Mouse (Mus musculus) neural tube, embryonic 14.5 days (tissue): ENCODE measurements around the gene Ahdc1. TPM values are rescaled to one million over a fixed set of nuclear protein-coding genes. Genes with fewer than 3 reads are reported as not detected.
A peak's percentile ranks its signal among the peaks of the same experiment; 100 is the strongest.

ENCODE experiments used
- ATAC-seq: fragments of 200-750 bp; cut with Nextera tagmentation; 2 replicates; pipeline ENCODE4 v1.8.0; 2017; ENCODE audit warnings: low read depth, mild to moderate bottlenecking, moderate TSS enrichment, moderate library complexity
- H3K27ac ChIP-seq: fragments of 300-500 bp; sonication (generic); 2 replicates; pipeline ENCODE4 v1.5.1; 2014; ENCODE audit warnings: low read depth, mild to moderate bottlenecking, control low read depth, low read length, moderate library complexity, mixed read lengths
- H3K27me3 ChIP-seq: fragments of 300-500 bp; sonication (generic); 2 replicates; pipeline ENCODE4 v1.6.1; 2014; ENCODE audit warnings: low read length; ENCODE audit not compliant: control insufficient read depth, insufficient read depth
- H3K36me3 ChIP-seq: fragments of 300-500 bp; sonication (generic); 2 replicates; pipeline ENCODE4 v1.6.1; 2014; ENCODE audit warnings: low read length, mixed read lengths; ENCODE audit not compliant: control insufficient read depth, insufficient read depth
- H3K4me1 ChIP-seq: fragments of 300-500 bp; sonication (generic); 2 replicates; pipeline ENCODE4 v1.6.1; 2014; ENCODE audit warnings: low read length; ENCODE audit not compliant: control insufficient read depth, insufficient read depth
- H3K4me2 ChIP-seq: fragments of 300-500 bp; sonication (generic); 2 replicates; pipeline ENCODE4 v1.6.1; 2014; ENCODE audit warnings: mild to moderate bottlenecking, low read depth, low read length, control low read depth
- H3K4me3 ChIP-seq: fragments of 300-500 bp; sonication (generic); 2 replicates; pipeline ENCODE4 v1.5.1; 2014; ENCODE audit warnings: low read depth, low read length, control low read depth, mixed read lengths
- H3K9ac ChIP-seq: fragments of 300-500 bp; sonication (generic); replicated peaks from 2 replicates; pipeline ENCODE4 v1.6.1; 2014; ENCODE audit warnings: low read depth, mild to moderate bottlenecking, control low read depth, low read length, mixed read lengths
- H3K9me3 ChIP-seq: fragments of 300-500 bp; sonication (generic); 2 replicates; pipeline ENCODE4 v1.6.1; 2016; ENCODE audit warnings: low read length; ENCODE audit not compliant: control insufficient read depth
- WGBS: fragments of 180-500 bp; shearing (Covaris S2); extraction: QIAGEN DNeasy Blood & Tissue Kit; methylation state at CpG from one replicate; pipeline ENCODE4 v1.1.7; 2014; 5-methylcytosine and 5-hydroxymethylcytosine counted together
- polyA plus RNA-seq: library from polyadenylated mRNA; unstranded; fragments of >200 nt; fragmentation: Nextera tagmentation; extraction: Ambion mirVana; gene quantifications from 2 replicates; pipeline ENCODE4 v1.2.1, GENCODE M21; 2014

The Ahdc1 gene
- polyA plus RNA-seq, 1 experiment from 2014 or later = 13.1 TPM

DNA sequence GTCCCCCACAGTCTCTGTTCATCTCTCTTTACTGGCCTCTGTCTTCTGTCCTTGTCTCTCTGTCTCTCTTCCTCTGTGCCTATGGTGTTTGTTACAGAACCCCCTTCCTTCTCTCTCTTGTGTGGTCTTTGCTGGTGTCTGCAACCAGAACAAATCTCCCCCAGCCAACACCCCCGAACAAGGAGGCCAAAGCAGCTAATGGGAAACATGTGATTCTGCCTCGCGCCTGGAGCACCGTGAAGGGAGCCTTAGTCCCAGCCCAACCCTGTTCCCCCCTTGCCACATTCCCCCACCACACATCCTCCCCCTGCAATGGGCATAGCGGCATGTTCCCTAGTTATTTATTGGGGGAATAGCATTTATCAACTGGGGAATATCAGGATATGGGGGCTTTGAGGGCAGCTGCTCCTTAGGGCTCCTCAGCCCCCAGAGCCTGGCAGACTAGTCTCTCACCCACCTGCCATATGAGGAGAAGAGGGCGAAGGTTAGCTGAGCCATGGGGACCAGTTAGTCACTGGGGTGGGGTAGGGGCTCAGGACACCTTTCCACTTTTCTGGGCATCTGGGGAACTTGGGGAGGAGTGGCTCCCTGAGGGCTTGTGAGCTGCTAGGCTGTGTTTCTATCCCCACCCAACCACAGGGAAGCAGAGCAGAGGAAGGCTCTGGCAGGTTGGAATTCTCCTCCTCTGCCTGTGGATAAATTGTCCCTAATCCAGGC, 41.1 kb downstream of the Ahdc1 start:
- no peak overlapping the region; the same call in 1 of the 2 replicates for H3K9ac ChIP-seq
- WGBS = 41% methylated on average over 6 of the region's 6 CpGs
- H3K27ac ChIP-seq = peak overlapping the region; percentile 23; the same call in 1 of the 2 replicates
- no peak for ATAC-seq
- no peaks in the 10 kb centered on the region for H3K27me3 ChIP-seq
- no peaks in the 10 kb centered on the region for H3K9me3 ChIP-seq
- peaks cover 52% of the 10 kb centered on the region for H3K4me1 ChIP-seq
- H3K4me3 ChIP-seq = no peak overlapping the region
- H3K4me2 ChIP-seq = no peak overlapping the region
- no peaks in the 10 kb centered on the region for H3K36me3 ChIP-seq

DNA sequence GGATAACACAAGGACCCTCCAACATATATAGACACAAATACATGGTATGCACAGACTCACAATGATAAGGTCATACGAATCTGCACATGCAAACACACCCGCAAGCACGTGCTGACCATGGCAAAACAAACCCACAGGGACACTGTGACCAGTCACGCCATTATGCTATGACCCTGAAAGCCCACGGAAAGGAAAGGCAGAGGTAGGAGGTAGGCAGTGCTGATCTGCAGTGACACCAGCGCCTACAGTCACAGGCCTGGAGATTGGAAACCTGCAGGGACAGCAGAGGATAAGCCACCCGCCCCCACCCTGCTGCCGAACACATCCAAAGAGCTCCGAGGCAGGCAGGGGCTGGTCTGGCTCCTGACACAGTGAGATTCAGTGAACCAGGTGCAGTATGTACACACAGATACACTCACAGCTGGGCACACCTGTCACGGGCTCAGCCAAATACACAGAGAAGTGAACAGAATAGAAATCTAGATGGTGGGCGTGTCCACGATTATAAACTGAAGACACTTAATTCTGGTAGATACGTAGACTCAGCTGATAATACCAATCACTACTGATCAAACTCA, 42.0 kb downstream of the Ahdc1 start:
- Histone ChIP-seq H3K9ac (no peak overlapping the region), H3K27me3 (no peaks in the 10 kb centered on the region), H3K4me2 (no peak overlapping the region), H3K9me3 (no peaks in the 10 kb centered on the region), H3K27ac (no peak overlapping the region), H3K4me1 (peaks cover 48% of the 10 kb centered on the region), H3K4me3 (no peak overlapping the region), H3K36me3 (no peaks in the 10 kb centered on the region)
- ATAC-seq = no peak
- 86% methylated on average over 13 of the region's 13 CpGs for WGBS

DNA sequence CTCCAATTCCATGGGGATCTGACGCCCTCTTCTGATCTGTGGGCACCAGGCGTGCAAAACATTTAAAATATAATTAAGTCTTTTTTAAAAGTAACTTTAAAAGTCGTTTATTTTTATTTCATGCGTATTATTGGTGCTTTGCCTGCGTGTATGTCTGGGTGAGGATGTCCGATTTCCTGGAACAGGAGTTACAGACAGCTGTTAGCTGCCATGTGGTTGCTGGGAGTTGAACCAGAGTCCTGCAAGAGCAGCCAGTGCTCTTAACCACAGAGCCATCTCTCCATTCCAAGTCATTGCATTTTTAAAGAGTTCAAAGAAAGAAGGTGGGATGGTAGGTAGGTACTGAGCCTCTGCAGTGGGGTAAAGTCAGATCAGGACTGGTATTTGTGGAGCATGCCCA, 43.5 kb downstream of the Ahdc1 start:
- Histone ChIP-seq H3K27ac (no peak overlapping the region), H3K4me1 (peaks cover 39% of the 10 kb centered on the region), H3K9ac (no peak overlapping the region), H3K4me2 (no peak overlapping the region), H3K27me3 (no peaks in the 10 kb centered on the region), H3K4me3 (no peak overlapping the region), H3K36me3 (no peaks in the 10 kb centered on the region), H3K9me3 (no peaks in the 10 kb centered on the region)
- ATAC-seq = no peak
- WGBS = 83% methylated on average over 6 of the region's 6 CpGs

DNA sequence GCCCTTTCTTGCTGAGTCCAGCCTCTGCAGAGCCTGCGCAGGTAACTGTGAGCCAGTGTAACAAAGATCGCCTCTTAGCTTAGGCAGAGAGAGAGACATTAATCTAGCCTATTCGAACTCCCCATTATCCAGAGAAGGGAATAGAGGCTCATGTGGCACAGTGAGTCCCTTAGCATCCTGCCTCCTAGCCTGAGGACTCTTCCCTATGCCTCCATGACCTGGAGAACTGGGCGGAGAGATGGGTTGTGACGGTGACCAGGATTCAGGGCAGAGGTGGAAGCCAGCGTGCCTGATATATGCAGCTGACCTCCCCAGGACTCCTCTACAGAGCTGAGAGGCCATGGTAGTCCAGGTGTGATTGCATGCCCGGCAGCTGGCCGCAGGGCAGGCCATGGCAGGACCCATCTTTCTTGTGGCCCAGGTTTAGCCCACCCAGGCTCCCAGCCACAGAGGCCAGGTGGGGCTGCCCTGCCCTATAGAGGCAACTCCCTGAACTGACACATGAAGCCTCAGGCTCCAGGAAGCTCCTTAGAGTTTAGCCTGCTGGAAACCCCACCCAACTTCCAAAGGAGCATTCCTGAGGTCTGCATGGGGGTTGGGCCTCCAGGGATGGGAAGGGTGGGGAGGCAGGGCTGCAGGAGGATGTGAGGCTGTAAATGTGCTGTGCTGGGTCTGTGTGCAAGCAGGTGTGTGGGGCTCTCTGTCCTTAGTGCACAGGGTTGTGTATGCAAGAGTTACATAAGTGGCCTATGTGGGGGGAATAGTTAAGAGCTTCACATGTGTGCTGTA, 44.3 kb downstream of the Ahdc1 start:
- WGBS = 81% methylated on average over 8 of the region's 8 CpGs
- Histone ChIP-seq H3K9me3 (no peaks in the 10 kb centered on the region), H3K4me3 (no peak overlapping the region), H3K4me2 (no peak overlapping the region), H3K36me3 (no peaks in the 10 kb centered on the region), H3K27ac (no peak overlapping the region), H3K27me3 (no peaks in the 10 kb centered on the region), H3K9ac (no peak overlapping the region), H3K4me1 (peaks cover 33% of the 10 kb centered on the region)
- ATAC-seq = no peak; the same call in 1 of the 2 replicates

DNA sequence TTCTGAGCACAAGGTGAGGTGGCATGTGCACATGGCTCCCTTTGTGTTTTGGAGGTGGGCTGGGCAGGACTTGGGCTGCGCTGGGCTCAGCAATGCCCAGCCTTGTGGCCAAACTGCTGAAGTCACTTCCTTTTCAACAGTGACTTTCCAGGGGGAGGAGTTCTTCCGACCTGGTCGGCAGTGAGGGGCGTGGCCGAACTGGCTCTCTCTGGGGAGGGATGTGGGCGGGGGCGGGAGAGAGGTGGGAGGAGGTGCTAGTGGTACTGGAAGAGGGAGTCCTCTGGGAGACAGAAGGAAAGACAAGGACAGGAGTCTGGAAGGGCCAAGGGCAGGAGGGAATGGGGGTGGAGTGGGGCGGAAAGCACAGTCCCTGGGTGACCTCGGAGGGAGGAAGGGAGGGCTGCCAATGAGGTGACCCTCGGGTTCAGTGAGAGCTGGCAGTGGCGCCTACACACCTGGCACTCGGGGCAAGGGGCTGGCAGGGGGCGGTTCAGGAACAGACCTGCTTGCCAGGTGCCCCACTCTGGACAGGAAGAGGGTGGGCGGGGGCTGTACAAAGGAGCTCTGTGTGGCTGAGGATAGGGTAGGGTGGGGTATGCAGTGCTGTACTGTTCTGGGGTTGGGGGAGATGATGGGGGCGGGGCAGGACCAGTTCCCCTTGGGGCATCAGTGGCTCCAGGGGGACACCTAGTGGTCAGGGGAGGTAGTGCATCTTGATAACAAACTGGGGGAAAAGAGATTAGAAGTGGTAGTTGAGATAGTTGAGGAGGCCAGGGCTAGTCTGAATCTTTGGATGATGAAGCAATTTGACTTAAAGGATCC, 45.2 kb downstream of the Ahdc1 start:
- no peak overlapping the region for H3K4me2 ChIP-seq
- peaks cover 6% of the 10 kb centered on the region for H3K36me3 ChIP-seq
- no peaks in the 10 kb centered on the region for H3K27me3 ChIP-seq
- H3K9ac ChIP-seq = no peak overlapping the region
- no peak overlapping the region for H3K27ac ChIP-seq
- whole genome bisulfite sequencing = 4% methylated on average over 15 of the region's 15 CpGs
- ATAC-seq = peak; percentile 50; the same call in 1 of the 2 replicates
- peaks cover 24% of the 10 kb centered on the region for H3K4me1 ChIP-seq
- no peak overlapping the region for H3K4me3 ChIP-seq
- no peaks in the 10 kb centered on the region for H3K9me3 ChIP-seq

DNA sequence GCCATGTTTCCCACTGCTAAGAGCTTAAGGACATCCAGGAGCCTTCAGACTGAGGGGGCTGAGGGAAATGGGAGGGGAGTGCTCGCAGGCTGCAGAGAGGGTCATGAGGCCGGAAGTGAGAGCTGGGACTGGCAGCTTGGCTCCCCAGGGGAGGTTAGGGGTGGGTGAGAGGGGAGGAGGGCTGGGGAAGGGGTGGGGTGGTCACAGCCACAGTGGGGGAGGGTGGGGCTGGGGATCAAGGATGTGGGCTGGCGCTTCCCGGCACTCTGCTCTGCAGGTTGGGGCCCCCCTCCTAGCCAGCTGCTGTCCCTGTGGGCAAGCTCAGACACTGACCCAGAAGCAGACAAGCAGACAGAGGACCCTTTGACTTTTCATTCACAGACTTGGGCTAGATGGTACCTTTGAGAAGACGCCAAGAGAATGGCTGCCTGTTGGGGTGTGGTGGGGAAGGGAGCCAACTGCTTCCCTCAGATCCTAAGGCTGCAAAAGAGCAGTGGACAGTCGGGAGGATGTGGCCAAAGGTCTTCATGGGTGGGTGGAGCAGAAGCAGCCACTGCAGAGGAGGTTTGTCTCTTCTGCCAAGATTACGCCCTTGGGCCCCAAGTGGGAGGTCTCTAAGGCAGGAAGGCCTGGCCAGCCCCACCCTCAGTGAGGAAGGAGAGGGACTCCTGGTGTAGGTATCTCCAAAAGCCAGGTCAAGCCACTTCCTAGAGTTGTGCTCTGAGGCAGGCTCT, 46.5 kb downstream of the Ahdc1 start:
- WGBS = 33% methylated on average over 7 of the region's 7 CpGs
- no peak for ATAC-seq
- peaks cover 13% of the 10 kb centered on the region for H3K4me1 ChIP-seq

DNA sequence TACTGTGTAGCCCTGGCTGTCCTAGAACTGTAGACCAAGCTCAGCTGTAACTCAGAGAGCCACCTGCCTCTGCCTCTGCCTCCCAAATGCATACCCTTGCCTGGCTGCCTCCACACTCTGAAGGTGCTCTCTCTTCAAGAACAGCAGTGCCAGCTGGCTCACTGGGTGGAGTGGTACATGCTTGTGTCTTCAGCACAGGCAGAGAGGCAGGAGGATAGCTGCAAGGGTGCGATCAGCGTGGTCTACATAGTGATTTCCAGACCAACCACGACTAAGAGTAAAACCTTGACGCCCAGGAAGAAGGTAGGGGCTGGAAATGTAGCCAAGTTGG, 47.0 kb downstream of the Ahdc1 start:
- Histone ChIP-seq H3K36me3 (peaks cover 24% of the 10 kb centered on the region), H3K27ac (0 out of 2 replicates have a peak overlapping the region, but pooled peaks have one; percentile 39), H3K4me1 (peaks cover 13% of the 10 kb centered on the region), H3K9me3 (no peaks in the 10 kb centered on the region), H3K9ac (no peak overlapping the region), H3K4me2 (no peak overlapping the region), H3K4me3 (no peak overlapping the region), H3K27me3 (no peaks in the 10 kb centered on the region)
- WGBS = 93% methylated on average over 4 of the region's 4 CpGs
- no peak for ATAC-seq

More for the DNA sequence above, 46.5 kb downstream of the Ahdc1 start:
- Histone ChIP-seq H3K9me3 (no peaks in the 10 kb centered on the region), H3K4me2 (no peak overlapping the region), H3K9ac (no peak overlapping the region), H3K4me3 (no peak overlapping the region), H3K36me3 (peaks cover 19% of the 10 kb centered on the region), H3K27ac (peak overlapping the region; percentile 48; the same call in 1 of the 2 replicates), H3K27me3 (no peaks in the 10 kb centered on the region)
